Mouse (Mus musculus): Measurements from ENCODE around the gene Cldn22.
"Not testable (repeated sequence)": the region's sequence is repeated elsewhere in the genome, so short reads cannot be mapped to it uniquely, and the experiment has no call there.

Gene Cldn22

DNA sequence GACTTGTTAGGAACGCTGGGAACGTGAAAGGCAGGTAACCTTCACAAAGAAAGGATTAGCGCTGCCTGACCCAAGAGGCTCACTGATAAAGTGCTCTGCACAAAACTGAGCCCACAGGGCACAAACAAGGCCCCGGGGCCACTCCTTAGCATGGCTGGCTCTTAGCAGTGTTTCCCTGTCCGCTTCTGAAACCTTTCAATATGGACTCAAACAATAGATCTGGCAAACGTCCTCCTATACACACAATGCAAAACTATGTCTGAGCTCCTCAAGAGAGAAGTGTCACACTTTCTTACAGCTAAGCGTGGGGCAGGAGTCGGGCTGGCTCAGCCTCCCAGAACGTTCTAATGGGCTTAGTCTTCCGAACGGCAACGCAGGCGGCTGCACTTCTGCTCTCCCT, at the start of gene Cldn22:
Gene Cldn22, plus strand, starts transcription at position 301 of the 400 bp plus-strand sequence.
- DNase-seq: no peak

- no peak for DNase-seq
These were observed 46.9 kb upstream of the Cldn22 start for GRCm38 (mm10) chr8:47777415-47777814.

DNA sequence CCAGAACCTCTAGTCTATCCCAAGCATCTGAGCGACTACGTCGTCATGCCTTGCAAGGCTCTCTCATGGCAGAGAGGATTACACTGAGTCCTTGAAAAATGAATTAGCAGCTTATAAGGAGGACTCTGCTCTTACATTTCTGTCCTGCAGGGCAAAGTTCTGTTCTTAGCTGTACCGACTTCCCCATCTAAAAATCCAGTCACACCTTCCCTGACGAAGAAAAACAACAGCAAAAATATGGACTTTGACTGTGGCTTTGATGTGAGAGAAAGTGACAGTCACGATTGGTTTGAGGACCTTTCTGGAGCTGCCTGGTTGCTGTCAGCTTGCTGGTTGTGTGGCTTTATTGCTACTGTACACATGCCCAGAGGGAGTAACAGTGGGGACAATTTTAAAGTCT, 44.7 kb upstream of the Cldn22 start:
- DNase-seq: no peak

DNA sequence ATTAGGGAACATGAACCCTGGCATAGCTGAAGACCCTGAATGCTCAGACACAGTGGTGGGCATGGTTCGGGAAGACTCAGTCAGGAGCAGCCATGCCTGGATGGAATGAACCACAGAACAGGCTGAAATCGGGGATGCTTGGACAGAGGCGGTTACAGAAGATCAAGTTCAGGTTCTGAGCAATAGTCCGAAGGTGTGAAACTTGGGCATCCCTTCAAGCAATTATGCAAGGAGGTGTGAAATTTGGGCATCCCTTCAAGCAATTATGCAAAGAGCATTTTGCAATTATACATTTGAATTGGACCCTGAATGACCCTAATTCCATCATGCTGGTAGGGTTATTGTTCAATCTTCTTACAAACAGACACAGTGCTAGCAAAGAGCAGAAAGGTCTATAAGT, 42.4 kb upstream of the Cldn22 start:
- no peak for DNase-seq

- DNase-seq: no peak
These were observed 40.7 kb upstream of the Cldn22 start for GRCm38 (mm10) chr8:47783544-47783943.

DNA sequence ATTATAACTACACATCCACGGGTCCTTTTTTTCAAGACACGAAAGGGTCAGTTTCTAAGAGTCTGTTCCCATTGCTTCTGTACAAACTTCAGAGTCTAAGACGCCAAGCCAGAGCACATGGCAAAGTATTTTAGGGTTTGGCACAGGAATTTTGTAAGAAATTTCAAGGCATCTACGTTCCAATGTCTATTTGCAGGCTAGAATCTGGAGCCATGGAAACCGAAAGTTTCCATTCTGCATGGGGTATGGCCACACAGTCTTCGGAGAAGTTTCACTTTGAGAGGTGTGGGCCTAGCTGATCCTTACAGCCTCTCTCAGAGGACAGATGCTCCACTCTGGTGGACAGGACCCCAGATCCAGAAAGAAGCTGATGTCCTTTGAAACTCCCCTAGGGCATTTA, 40.3 kb upstream of the Cldn22 start:
- DNase-seq: no peak

- no peak for DNase-seq
These were observed 39.8 kb upstream of the Cldn22 start for GRCm38 (mm10) chr8:47784436-47784835.

DNA sequence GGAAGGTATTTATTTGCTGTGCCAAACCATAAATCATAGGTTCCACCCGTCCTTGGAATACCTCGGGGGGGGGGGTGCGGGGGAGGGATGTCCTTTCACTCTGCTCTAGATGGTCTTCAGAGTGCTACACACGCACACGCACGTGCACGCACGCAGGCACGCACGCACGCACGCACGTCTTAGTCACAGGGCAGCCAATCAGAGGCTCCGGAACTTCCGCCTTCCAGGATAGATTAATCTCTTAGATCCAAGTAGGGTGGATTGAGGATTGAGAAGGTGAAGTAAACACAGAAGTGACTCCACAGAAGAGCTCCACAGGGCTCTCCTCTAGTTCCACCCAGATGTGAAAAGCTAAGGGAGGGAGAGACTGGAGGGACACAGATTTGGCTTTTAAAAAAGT, 38.0 kb upstream of the Cldn22 start:
- no peak for DNase-seq

- DNase-seq: no peak
These were observed 36.6 kb upstream of the Cldn22 start for GRCm38 (mm10) chr8:47787705-47788104.

- DNase-seq: no peak
These were observed 32.3 kb upstream of the Cldn22 start for GRCm38 (mm10) chr8:47791986-47792385.

GRCm38 (mm10) chr8:47799438-47799837, 24.8 kb upstream of the Cldn22 start:
- no peak for DNase-seq

DNA sequence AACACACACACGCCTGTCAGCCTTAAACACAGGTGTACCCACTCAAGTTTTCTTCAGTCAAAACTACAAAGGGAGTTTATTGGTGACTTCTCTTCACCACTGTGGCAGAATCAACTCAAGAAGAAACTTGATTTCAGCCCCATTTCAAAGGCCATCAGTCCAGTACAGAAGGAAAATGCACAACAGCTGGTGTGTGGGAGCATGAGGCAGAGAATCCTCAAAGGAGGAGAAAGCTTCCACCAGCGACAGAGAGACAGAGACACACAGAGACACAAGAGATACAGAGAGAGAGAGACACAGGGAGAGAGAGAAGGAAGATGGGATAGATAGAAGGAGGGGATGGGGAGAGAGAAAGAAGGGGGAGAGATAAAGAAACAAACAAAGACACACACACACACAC, 21.9 kb upstream of the Cldn22 start:
- no peak for DNase-seq

DNA sequence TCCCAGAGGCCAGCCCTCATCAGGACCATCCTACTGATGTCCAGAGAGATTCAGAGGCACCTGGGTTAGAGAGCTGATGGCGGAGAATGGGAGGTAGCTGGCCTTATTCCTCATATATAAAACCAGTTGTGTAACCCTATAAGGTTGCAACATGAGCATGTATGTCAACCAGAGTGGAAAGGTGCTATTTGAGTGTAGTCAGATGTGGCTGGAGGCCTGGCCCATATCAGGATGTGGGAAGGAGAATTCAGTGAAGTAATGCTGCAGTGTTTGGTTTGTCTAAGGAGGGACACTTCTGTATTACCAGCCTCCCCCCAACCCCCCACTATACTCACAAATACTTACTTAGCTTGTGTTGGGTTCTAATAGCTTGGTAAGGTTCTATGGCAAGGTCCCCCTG, 20.0 kb upstream of the Cldn22 start:
- no peak for DNase-seq

DNA sequence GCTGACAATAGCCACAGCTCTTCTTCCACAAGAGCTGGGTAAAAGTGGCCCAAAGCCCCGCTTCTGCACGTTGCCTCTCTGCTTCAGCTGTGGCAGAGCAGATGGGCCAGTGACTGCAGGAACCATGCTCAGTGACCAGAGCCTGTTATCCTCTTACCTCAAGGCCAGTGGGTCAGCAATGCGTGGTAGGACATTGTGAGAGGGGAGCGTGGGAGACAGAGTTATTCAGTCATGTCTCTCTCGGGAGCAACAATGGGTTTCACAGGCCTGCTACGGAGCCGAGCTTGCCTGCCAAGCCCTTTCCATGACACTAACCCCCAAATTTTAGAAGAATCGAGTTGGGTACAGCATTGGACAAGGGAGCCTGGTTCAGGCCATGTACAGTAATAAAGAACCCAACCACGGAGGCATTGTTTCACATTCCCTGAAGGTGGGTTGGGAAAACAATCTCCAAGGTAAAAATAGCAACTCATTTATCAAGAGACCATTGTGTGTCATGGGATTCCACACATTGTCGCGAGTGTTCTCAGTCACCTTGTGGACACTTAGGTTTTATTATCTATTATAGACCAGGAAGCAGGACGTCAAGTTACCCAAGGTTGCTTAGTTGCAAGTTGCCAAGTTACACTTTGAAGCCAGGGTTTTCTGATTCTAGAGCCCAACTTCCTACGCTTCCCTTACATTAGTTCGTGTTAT, 14.2 kb upstream of the Cldn22 start:
- no peak for DNase-seq

GRCm38 (mm10) chr8:47810666-47811015, 13.6 kb upstream of the Cldn22 start:
- DNase-seq: no peak

DNA sequence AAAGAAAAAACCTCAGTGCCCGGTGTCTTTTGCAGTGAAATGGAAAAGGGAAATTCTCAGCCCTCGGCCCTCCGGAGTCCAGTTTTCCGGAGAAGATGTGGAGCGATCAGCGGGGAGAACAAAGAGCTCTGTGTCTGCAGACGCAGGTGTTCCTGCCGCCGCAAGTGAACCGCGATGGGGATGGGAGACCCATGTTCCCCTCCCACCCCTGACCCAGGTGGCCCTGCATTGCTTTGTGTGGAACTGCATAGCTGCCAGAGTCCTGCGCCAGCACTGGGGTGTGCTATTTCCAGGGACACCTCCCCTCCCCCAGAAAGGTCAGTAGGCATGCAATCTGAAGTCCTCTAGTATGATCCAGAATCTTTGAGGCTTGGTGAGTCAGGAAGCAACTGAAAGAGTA, 13.1 kb upstream of the Cldn22 start:
- no peak for DNase-seq

DNA sequence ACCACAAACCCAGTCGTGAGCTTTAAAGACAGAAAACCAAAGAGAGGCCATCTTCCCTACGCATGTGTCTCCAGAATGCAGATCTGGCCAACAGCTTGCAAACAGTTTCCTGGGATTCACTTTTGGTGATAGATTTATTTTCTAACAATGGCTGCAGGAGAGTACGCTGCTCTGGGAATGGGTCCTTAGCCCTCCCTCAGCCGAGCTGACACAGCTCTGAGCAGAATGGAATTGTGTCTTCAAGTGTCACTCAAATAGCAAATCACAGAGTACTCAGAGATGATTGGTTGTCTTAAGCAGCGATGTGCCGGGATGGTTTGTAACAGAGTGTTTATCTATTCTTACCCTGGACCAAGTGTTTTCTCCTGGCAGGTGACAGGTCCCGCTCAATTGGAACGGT, 5.2 kb upstream of the Cldn22 start:
- no peak for DNase-seq

GRCm38 (mm10) chr8:47820914-47821772, 3.1 kb upstream of the Cldn22 start:
- no peak for DNase-seq

DNA sequence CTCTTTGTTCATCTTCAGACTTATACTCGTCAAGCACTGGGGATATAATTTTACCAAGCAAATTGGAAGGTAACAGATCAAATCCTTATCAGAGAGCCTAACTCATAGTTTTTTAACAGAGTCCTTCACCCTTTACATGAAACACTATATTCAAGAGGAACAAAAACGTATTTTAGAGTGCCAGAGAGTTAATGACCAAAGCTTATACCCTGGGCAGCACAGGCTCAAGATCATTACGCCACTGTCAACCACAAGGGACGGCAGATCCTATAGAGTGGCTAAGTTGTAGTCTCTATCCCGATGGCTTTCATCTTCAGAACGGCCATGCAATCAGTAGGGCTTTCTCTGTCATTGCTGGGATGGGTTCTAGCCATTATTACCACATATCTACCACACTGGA, 2.4 kb upstream of the Cldn22 start, which contains the start of gene Cldn24:
Gene Cldn24, plus strand, starts transcription at position 301 of the 400 bp plus-strand sequence.
- no peak for DNase-seq

DNA sequence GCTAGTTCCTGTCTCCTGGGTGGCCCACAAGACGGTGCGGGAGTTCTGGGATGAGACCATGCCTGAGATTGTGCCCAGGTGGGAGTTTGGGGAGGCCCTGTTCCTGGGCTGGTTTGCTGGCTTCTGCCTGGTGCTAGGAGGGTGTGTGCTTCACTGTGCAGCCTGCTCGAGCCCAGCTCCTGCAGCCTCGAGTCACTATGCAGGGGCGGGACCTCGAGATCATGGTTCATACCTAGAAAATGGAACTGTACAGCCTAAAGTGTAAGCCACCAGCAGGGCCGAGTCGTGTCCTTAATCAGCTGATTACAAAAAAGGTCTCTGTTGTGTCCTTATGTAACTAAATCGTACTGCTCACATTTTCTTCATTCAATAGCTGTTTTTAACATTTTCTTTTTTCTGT, 1.7 kb upstream of the Cldn22 start:
- not testable (repeated sequence) for DNase-seq

DNA sequence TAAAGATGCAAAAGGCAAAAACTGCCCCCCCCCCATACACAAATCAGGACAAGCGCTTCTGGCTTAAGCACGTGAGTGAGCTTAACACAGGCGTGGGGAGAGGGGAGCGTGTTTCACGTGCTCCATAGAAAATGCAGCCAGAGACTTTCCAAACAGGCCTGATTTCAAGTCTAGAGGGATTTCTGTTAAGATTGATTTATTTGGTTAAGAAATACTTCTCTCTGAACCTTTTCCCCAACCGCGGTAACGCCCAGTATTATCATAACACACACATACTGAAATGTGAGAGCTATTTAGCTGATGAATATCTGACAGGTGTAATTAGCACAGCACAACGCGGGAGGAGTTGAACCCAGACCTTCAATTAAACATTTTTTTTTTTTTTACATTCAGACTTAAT, 505 bp upstream of the Cldn22 start:
- DNase-seq: no peak

GRCm38 (mm10) chr8:47825596-47825995, 1.3 kb downstream of the Cldn22 start:
- no peak for DNase-seq

DNA sequence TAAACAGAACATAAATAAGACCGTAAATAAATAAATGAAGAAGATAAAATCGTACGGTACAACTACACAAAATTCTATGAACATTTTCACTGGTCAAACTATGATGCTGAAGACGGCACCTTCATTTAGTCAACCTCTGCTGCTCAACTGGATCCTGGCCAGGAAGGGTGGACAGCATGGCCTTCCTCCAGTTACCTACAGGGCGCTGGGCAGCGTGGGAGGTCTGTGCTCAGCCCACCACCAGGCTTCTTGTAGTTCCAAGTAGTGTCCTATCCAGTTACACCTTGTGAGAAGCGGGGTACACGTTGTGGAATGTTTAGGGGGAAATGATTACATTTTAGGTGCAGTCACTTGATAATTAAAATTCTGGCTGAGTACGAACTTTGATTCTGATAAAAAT, 2.6 kb downstream of the Cldn22 start:
- DNase-seq: no peak

DNA sequence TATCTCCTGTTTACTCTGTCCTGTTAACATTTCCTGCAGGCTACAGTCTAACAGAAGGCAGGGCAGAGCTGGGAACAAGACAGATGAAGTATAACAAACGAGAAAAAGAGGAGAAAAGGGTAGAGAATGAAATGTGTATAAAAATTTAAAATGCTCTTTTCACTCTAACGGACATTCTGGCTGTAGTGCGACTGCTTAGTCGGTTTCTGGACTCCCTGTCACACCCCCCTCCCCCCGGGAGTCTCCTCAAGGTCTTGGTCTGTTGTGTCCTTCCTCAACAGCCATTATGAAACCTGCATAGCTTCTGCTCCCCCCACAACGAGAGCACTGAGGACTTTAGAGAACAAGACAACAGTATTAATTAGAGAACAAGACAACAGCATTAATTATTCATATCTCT, 8.3 kb downstream of the Cldn22 start:
- no peak for DNase-seq
